Mouse (Mus musculus): ENCODE results near the gene Txlna. TPM values are rescaled to one million over a fixed set of nuclear protein-coding genes. Genes with fewer than 3 reads are reported as not detected.

Gene Txlna
- polyA plus RNA-seq, 2 experiments: 80.3 to 108 TPM

GRCm38 (mm10) chr4:129617121-129617641 is 23.7 kb downstream of the Txlna start:
- H3K36me3 ChIP-seq (ENCODE audit: control insufficient read depth, insufficient read depth, low read length): peaks cover 8% of the 10 kb centered on the region
- H3K4me3 ChIP-seq (replicated peaks; ENCODE audit: low read length): no peak overlapping the region
- H3K4me2 ChIP-seq (replicated peaks; ENCODE audit: low read depth, low read length, severe bottlenecking): no peak overlapping the region
- no peaks in the 10 kb centered on the region for H3K27me3 ChIP-seq (ENCODE audit: control insufficient read depth, insufficient read depth, low read length)
- 90% methylated on average over 7 of the region's 7 CpGs for WGBS
- H3K9me3 ChIP-seq (ENCODE audit: control insufficient read depth, low read length): no peaks in the 10 kb centered on the region
- TF ChIP-seq POLR2A (IDR thresholded peaks at IDR 0.05; ENCODE audit: borderline replicate concordance, extremely low read depth, insufficient read depth, insufficient read length): no peak
- DNase-seq (ENCODE audit: low spot score): no peak
- H3K27ac ChIP-seq (replicated peaks; ENCODE audit: low read depth, low read length): no peak overlapping the region
- no peak overlapping the region for H3K9ac ChIP-seq (ENCODE audit: low read depth, low read length, severe bottlenecking)
- ATAC-seq (ENCODE audit: low FRiP score, low read depth): no peak
- peaks cover 6% of the 10 kb centered on the region for H3K4me1 ChIP-seq (ENCODE audit: control insufficient read depth, insufficient read depth, low read length)

DNA sequence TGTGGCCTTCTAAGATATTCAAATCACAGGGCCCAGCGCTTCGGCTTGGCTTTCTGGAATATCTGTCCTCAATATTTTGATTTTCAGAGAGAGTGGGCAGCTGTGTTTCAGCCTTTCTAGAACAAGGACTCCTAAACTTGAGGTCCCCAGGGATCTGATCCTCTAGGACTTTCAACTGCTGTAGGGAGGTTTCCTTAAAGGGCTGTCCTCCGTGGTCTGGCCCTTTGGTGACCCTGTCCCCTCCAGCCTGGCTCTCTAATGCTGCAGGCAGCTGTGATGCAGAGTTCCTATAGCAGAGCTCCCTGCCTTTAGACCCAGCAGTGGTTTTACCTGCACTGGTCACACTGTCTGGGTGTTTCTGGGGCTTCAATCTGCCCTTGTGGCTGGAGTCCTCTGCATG is 24.2 kb downstream of the Txlna start:
- Histone ChIP-seq H3K27ac (replicated peaks; ENCODE audit: low read depth, low read length) (no peak overlapping the region), H3K9ac (ENCODE audit: low read depth, low read length, severe bottlenecking) (no peak overlapping the region), H3K4me2 (replicated peaks; ENCODE audit: low read depth, low read length, severe bottlenecking) (no peak overlapping the region), H3K9me3 (ENCODE audit: control insufficient read depth, low read length) (no peaks in the 10 kb centered on the region), H3K4me3 (replicated peaks; ENCODE audit: low read length) (no peak overlapping the region), H3K27me3 (ENCODE audit: control insufficient read depth, insufficient read depth, low read length) (no peaks in the 10 kb centered on the region), H3K36me3 (ENCODE audit: control insufficient read depth, insufficient read depth, low read length) (peaks cover 8% of the 10 kb centered on the region), H3K4me1 (ENCODE audit: control insufficient read depth, insufficient read depth, low read length) (peaks cover 6% of the 10 kb centered on the region)
- 91% methylated on average over 3 of the region's 3 CpGs for WGBS
- ATAC-seq (ENCODE audit: low FRiP score, low read depth) (no peak), DNase-seq (ENCODE audit: low spot score) (no peak)
- no peak for TF ChIP-seq POLR2A (IDR thresholded peaks at IDR 0.05; ENCODE audit: borderline replicate concordance, extremely low read depth, insufficient read depth, insufficient read length)

GRCm38 (mm10) chr4:129615801-129616290 is 25.0 kb downstream of the Txlna start:
- Histone ChIP-seq H3K27me3 (ENCODE audit: control insufficient read depth, insufficient read depth, low read length) (no peaks in the 10 kb centered on the region), H3K27ac (replicated peaks; ENCODE audit: low read depth, low read length) (no peak overlapping the region), H3K4me3 (replicated peaks; ENCODE audit: low read length) (no peak overlapping the region), H3K4me2 (replicated peaks; ENCODE audit: low read depth, low read length, severe bottlenecking) (no peak overlapping the region), H3K4me1 (ENCODE audit: control insufficient read depth, insufficient read depth, low read length) (peaks cover 6% of the 10 kb centered on the region), H3K9ac (ENCODE audit: low read depth, low read length, severe bottlenecking) (no peak overlapping the region), H3K36me3 (ENCODE audit: control insufficient read depth, insufficient read depth, low read length) (peaks cover 8% of the 10 kb centered on the region), H3K9me3 (ENCODE audit: control insufficient read depth, low read length) (no peaks in the 10 kb centered on the region)
- WGBS: 89% methylated on average over 9 of the region's 9 CpGs
- no peak for DNase-seq (ENCODE audit: low spot score)
- no peak for ATAC-seq (ENCODE audit: low FRiP score, low read depth)
- no peak for TF ChIP-seq POLR2A (IDR thresholded peaks at IDR 0.05; ENCODE audit: borderline replicate concordance, extremely low read depth, insufficient read depth, insufficient read length)

DNA sequence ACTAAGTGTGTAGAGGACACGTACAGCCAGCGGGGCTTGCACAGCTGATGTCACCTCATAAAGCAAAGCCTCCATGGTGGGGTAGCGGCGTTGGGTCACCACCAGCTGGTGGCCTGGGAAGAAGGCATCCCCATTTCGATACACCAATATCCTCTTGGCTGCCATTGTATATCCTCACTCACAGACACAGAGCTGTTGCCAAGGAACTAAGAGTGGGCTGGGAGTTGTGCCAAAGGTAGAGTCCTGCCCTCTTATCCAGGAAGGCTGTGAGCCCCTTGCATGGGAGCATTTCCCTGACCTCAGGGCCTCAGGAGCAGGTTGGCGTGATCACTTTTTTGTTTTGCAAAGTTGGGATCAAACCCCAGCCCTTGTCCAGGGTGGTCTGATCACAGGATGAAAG is 26.8 kb downstream of the Txlna start, which contains the start of gene Dcdc2b:
Gene Dcdc2b (minus strand): TSS at position 165 of the 400 bp plus-strand sequence.
- Histone ChIP-seq H3K36me3 (ENCODE audit: control insufficient read depth, insufficient read depth, low read length) (peaks cover 12% of the 10 kb centered on the region), H3K27ac (replicated peaks; ENCODE audit: low read depth, low read length) (no peak within 1 kb of the TSS), H3K4me2 (replicated peaks; ENCODE audit: low read depth, low read length, severe bottlenecking) (no peak within 1 kb of the TSS), H3K27me3 (ENCODE audit: control insufficient read depth, insufficient read depth, low read length) (no peaks in the 10 kb centered on the region), H3K9me3 (ENCODE audit: control insufficient read depth, low read length) (no peaks in the 10 kb centered on the region), H3K4me1 (ENCODE audit: control insufficient read depth, insufficient read depth, low read length) (peaks cover 6% of the 10 kb centered on the region), H3K9ac (ENCODE audit: low read depth, low read length, severe bottlenecking) (no peak within 1 kb of the TSS), H3K4me3 (replicated peaks; ENCODE audit: low read length) (no peak within 1 kb of the TSS)
- no peak for DNase-seq (ENCODE audit: low spot score)
- no peak for TF ChIP-seq POLR2A (IDR thresholded peaks at IDR 0.05; ENCODE audit: borderline replicate concordance, extremely low read depth, insufficient read depth, insufficient read length)
- no peak for ATAC-seq (ENCODE audit: low FRiP score, low read depth)
- 74% methylated on average over 6 of the region's 6 CpGs for WGBS

GRCm38 (mm10) chr4:129610472-129610871 is 30.4 kb downstream of the Txlna start:
- ATAC-seq (ENCODE audit: low FRiP score, low read depth): no peak
- Histone ChIP-seq H3K9ac (ENCODE audit: low read depth, low read length, severe bottlenecking) (no peak overlapping the region), H3K4me3 (replicated peaks; ENCODE audit: low read length) (no peak overlapping the region), H3K27me3 (ENCODE audit: control insufficient read depth, insufficient read depth, low read length) (no peaks in the 10 kb centered on the region), H3K36me3 (ENCODE audit: control insufficient read depth, insufficient read depth, low read length) (peaks cover 29% of the 10 kb centered on the region), H3K4me1 (ENCODE audit: control insufficient read depth, insufficient read depth, low read length) (no peaks in the 10 kb centered on the region), H3K9me3 (ENCODE audit: control insufficient read depth, low read length) (no peaks in the 10 kb centered on the region), H3K27ac (replicated peaks; ENCODE audit: low read depth, low read length) (no peak overlapping the region), H3K4me2 (replicated peaks; ENCODE audit: low read depth, low read length, severe bottlenecking) (no peak overlapping the region)
- 66% methylated on average over 4 of the region's 4 CpGs for WGBS
- no peak for TF ChIP-seq POLR2A (IDR thresholded peaks at IDR 0.05; ENCODE audit: borderline replicate concordance, extremely low read depth, insufficient read depth, insufficient read length)
- no peak for DNase-seq (ENCODE audit: low spot score)
